Mouse (Mus musculus) hindbrain, postnatal 0 days (tissue): ENCODE measurements at regions not wholly inside any gene's neighbourhood (a gene's known extent, or its start where the extent isn't known, plus 50 kb on each side); places are given as distances from the start of the nearest gene placed in this dataset.

ENCODE experiments used
- ATAC-seq: fragments of 200-750 bp; cut with Nextera tagmentation; 2 replicates; pipeline ENCODE4 v1.8.0; 2017; ENCODE audit warnings: mild to moderate bottlenecking, moderate TSS enrichment, moderate library complexity
- DNase-seq: peaks from one replicate; pipeline ENCODE4 v3.0.0-alpha.2; 2015; ENCODE audit warnings: low spot score
- H3K27ac ChIP-seq: fragments of 300-500 bp; sonication (generic); 2 replicates; pipeline ENCODE4 v1.5.1; 2014; ENCODE audit warnings: mild to moderate bottlenecking
- H3K27me3 ChIP-seq: fragments of 300-500 bp; sonication (generic); 2 replicates; pipeline ENCODE4 v1.6.1; 2014; ENCODE audit warnings: low read length, mixed read lengths; ENCODE audit not compliant: insufficient read depth
- H3K36me3 ChIP-seq: fragments of 300-500 bp; sonication (generic); 2 replicates; pipeline ENCODE4 v1.6.1; 2014; ENCODE audit warnings: low read length, mixed read lengths; ENCODE audit not compliant: insufficient read depth
- H3K4me1 ChIP-seq: fragments of 300-500 bp; sonication (generic); 2 replicates; pipeline ENCODE4 v1.6.1; 2014; ENCODE audit warnings: antibody characterized with exemption, low read length, mixed read lengths; ENCODE audit not compliant: insufficient read depth
- H3K4me2 ChIP-seq: fragments of 300-500 bp; sonication (generic); 2 replicates; pipeline ENCODE4 v1.6.1; 2014; ENCODE audit warnings: low read depth, mild to moderate bottlenecking, low read length, moderate library complexity, mixed read lengths
- H3K4me3 ChIP-seq: fragments of 300-500 bp; sonication (generic); 2 replicates; pipeline ENCODE4 v1.5.1; 2014; ENCODE audit warnings: low read length
- H3K9ac ChIP-seq: fragments of 300-500 bp; sonication (generic); replicated peaks from 2 replicates; pipeline ENCODE4 v1.6.1; 2014; ENCODE audit warnings: mild to moderate bottlenecking, low read length, moderate library complexity, mixed read lengths
- H3K9me3 ChIP-seq: fragments of 300-500 bp; sonication (generic); 2 replicates; pipeline ENCODE4 v1.6.1; 2016; ENCODE audit warnings: low read length, mixed read lengths
- CTCF ChIP-seq: IDR thresholded peaks from 2 replicates; pipeline ENCODE4 v1.5.1; 2016; ENCODE audit warnings: antibody characterized with exemption, control low read depth, low read depth
- WGBS: fragments of 180-500 bp; shearing (Covaris S2); extraction: QIAGEN DNeasy Blood & Tissue Kit; methylation state at CpG from one replicate; pipeline ENCODE4 v1.1.7; 2014; 5-methylcytosine and 5-hydroxymethylcytosine counted together

DNA sequence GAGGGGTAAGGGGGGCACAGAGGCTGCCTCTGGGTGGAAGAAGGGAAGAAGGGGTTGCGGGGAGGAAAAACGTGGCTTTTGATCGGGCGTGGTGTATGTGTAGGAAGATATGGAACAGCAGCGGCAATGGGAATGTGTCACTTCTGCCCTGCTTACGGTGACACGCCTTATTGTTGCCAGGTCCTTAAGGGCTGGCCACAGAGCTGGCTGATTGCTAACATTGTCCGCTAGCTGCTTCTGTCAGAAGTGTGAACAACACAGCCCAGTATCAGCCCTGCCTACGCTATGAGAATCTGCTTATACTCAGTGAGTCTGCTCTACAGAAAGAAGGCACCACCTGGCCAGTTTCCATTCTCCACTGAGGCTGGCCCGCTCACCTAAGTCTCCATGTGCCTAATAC lies 50.9 kb upstream of the Fam189a1 start:
- no peaks in the 10 kb centered on the region for H3K4me1 ChIP-seq
- no peaks in the 10 kb centered on the region for H3K9me3 ChIP-seq
- no peak overlapping the region for H3K27ac ChIP-seq
- H3K4me2 ChIP-seq = no peak overlapping the region
- TF ChIP-seq CTCF = no peak
- WGBS = 91% methylated on average over 10 of the region's 10 CpGs
- H3K4me3 ChIP-seq = no peak overlapping the region
- H3K36me3 ChIP-seq = no peaks in the 10 kb centered on the region
- no peak for ATAC-seq
- no peak for DNase-seq
- no peak overlapping the region for H3K9ac ChIP-seq
- no peaks in the 10 kb centered on the region for H3K27me3 ChIP-seq
